Mouse (Mus musculus) cerebellum, adult 2 months (tissue): ENCODE measurements at regions not wholly inside any gene's neighbourhood (a gene's known extent, or its start where the extent isn't known, plus 50 kb on each side); places are given as distances from the start of the nearest gene placed in this dataset.

Source experiments
- CTCF ChIP-seq: fragments of 200-500 bp; IDR thresholded peaks from 2 replicates; pipeline ENCODE4 v1.5.1; 2011; ENCODE audit warnings: low read depth, mild to moderate bottlenecking, control low read depth, low read length, moderate library complexity, borderline replicate concordance; ENCODE audit not compliant: insufficient read depth
- POLR2A ChIP-seq: fragments of 200-500 bp; IDR thresholded peaks from 2 replicates; pipeline ENCODE4 v1.6.1; 2011; ENCODE audit warnings: low read length, control low read depth, borderline replicate concordance; ENCODE audit not compliant: insufficient read depth

DNA sequence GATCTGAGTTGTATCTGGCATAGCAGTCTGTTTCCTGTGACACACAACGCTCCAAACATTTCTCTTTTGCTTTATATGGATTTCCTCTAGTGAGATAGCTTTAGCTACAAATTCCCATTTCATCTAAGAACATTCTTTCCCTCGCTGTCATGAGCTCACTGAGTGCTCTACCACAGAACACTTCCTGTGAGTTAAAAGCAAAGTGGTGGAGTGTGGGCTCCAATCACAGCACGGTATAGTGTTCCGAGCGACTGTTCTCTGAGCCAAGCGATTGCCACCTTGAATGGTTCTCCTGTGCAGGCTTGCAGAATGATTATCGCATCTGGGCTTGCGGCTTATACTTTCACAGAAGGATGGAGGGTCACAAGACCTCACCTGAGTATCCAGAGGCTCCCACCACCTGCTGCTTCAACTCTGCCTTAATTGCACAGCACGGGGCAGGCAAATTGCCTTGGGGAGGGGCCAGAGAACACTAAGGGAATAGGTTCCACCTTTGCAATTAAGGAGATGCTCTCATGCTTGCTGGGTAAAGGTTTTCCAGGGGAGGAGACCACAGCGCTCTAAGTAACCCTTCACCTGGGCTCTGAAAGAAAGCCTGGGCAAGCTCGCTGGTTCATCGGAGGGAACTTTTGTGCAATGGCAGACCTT is 477.7 kb downstream of the Zfp704 start:
- no peak for TF ChIP-seq CTCF
- no peak for TF ChIP-seq POLR2A
